Mouse (Mus musculus): Measurements from ENCODE around the gene Snrpd2. TPM values are rescaled to one million over a fixed set of nuclear protein-coding genes. Genes with fewer than 3 reads are reported as not detected.

Gene Snrpd2
- 10 to 100 TPM; 44.8 to 49.2 TPM for total RNA-seq (2023)

DNA sequence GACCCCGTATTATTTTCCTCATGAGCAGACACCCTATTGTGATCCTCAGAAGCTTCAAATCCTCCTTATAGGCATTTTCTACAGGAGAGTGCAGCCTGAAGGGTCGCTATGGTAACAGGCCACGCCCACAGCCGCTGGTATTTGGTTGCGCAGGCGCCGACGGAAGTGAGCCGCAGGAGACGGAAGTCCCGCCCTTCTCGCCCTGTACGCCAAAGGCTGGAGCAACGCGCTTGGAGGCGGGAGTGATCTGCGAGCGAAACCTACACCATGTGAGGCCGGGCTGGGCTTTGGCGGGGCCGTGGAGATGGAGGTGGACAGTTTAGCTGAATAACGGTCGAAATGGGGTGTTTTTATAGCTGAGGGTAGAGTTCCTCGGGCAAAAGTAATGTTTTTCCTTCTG is at the start of gene Snrpd2:
Gene Snrpd2 (plus strand): TSS at position 97 of the 400 bp plus-strand sequence.

GRCm38 (mm10) chr7:19118028-19118771 is 31.3 kb upstream of the Snrpd2 start, which contains the start of gene Gm4969:
Gm4969 (minus strand) TSS chr7:19118368.

DNA sequence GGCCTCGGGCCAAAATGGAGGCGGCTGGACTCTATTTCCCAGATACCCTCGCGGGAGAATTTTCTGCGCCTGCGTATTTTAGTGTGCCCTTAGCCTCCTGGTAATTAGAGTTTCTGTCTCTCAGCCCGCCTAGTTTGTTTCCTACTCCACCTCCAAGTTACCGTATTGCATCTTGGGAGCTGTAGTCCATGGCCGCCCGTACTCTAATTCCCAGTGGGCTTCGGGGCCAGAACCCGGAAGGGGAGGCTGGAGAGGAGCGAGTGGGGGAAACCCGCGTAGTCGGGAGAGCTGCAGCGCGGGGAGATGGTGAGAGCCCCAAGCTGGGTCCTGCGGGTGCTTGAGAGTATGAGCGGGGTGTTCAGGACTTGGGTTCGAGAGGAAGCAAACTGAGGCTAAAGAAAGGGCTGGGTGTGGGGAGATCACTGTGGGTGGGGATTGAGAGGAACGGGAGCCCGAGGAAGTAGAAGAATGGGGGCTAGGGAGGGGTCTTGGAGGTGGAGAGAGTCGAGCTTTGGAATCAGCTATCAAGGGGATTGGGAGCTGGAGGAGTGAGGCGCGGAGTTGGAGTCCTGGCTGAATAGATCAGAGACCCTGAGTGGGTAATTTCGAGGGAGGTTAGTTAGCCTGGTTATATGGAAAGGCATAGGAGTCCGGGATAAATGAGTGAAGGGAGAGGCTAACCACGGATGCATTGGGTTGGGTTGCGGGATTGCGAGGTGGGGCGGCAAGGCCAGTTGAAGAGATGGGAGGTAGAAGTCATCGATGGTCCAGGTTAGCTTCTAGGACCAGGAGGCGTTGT is 29.7 kb upstream of the Snrpd2 start, which contains the start of gene Fbxo46:
Gene Fbxo46 (plus strand): TSS at position 229 of the 799 bp plus-strand sequence.

GRCm38 (mm10) chr7:19148875-19149541 is 514 bp upstream of the Snrpd2 start, which contains the start of gene Qpctl:
Qpctl (minus strand) TSS chr7:19149291.

GRCm38 (mm10) chr7:19165656-19166423 is 16.3 kb downstream of the Snrpd2 start, which contains the start of gene Gipr:
Gipr (minus strand) TSS chr7:19166127.

GRCm38 (mm10) chr7:19175708-19176515 is 26.4 kb downstream of the Snrpd2 start, which contains the start of gene Eml2:
Eml2 (plus strand) TSS chr7:19176421.

Other genes with a start within 250 kb of the Snrpd2 start
- 10 to 100 TPM; 12.4 to 17.8 TPM for gene Ccdc61, start 239.3 kb upstream of the Snrpd2 start, total RNA-seq (2023)
- gene Nova2, start 223.8 kb upstream of the Snrpd2 start, total RNA-seq (2023) = under 1 TPM in 1 of 2 experiments, not detected in 1; 0.04 TPM
- not detected for gene Nanos2, start 162.3 kb upstream of the Snrpd2 start, total RNA-seq (2023)
- under 1 TPM; 0.24 to 0.35 TPM for gene Mypop, start 158.5 kb upstream of the Snrpd2 start, total RNA-seq (2023)
- 10 to 100 TPM; 15.4 to 18.3 TPM for gene Irf2bp1, start 145.7 kb upstream of the Snrpd2 start, total RNA-seq (2023)
- not detected for gene Foxa3, start 126.2 kb upstream of the Snrpd2 start, total RNA-seq (2023)
- gene Sympk, start 125.3 kb upstream of the Snrpd2 start, total RNA-seq (2023) = 10 to 100 TPM; 55.4 to 60.6 TPM
- not detected for gene Rsph6a, start 95.0 kb upstream of the Snrpd2 start, total RNA-seq (2023)
- gene Dmwd, start 73.5 kb upstream of the Snrpd2 start, total RNA-seq (2023) = 10 to 100 TPM; 13.9 to 23.0 TPM
- 1 to 10 TPM; 4.6 to 7.9 TPM for gene Dmpk, start 65.9 kb upstream of the Snrpd2 start, total RNA-seq (2023)
- gene Six5, start 55.1 kb upstream of the Snrpd2 start, total RNA-seq (2023) = 1 to 10 TPM in 1 of 2 experiments, under 1 TPM in 1; 0.35 to 1.1 TPM
- gene Gm4969, start 31.4 kb upstream of the Snrpd2 start, total RNA-seq (2023) = not detected
- gene Fbxo46, start 29.9 kb upstream of the Snrpd2 start, total RNA-seq (2023) = 10 to 100 TPM; 16.2 to 16.6 TPM
- 10 to 100 TPM; 10.4 to 10.8 TPM for gene Qpctl, start 431 bp upstream of the Snrpd2 start, total RNA-seq (2023)
- gene Gipr, start 16.4 kb downstream of the Snrpd2 start, total RNA-seq (2023) = not detected
- 10 to 100 TPM; 59.9 to 73.3 TPM for gene Eml2, start 26.7 kb downstream of the Snrpd2 start, total RNA-seq (2023)
- gene Gpr4, start 62.8 kb downstream of the Snrpd2 start, total RNA-seq (2023) = not detected
- gene Opa3, start 78.6 kb downstream of the Snrpd2 start, total RNA-seq (2023) = 10 to 100 TPM; 22.5 to 24.0 TPM
- 100 to 1,000 TPM; 586 to 605 TPM for gene Vasp, start 122.1 kb downstream of the Snrpd2 start, total RNA-seq (2023)
- 1 to 10 TPM in 1 of 2 experiments, not detected in 1; 2.1 TPM for gene Ppm1n, start 130.3 kb downstream of the Snrpd2 start, total RNA-seq (2023)
- gene Rtn2, start 132.9 kb downstream of the Snrpd2 start, total RNA-seq (2023) = not detected
- gene Fosb, start 160.3 kb downstream of the Snrpd2 start, total RNA-seq (2023) = 1,000 to 10,000 TPM; 1,994 to 3,359 TPM
- gene Ercc1, start 195.1 kb downstream of the Snrpd2 start, total RNA-seq (2023) = 10 to 100 TPM; 16.8 to 19.7 TPM
- gene Cd3eap, start 209.8 kb downstream of the Snrpd2 start, total RNA-seq (2023) = 1 to 10 TPM; 5.5 to 5.8 TPM
- 1 to 10 TPM; 2.9 to 5.6 TPM for gene Ppp1r13l, start 210.0 kb downstream of the Snrpd2 start, total RNA-seq (2023)
- 10 to 100 TPM; 13.2 to 23.6 TPM for gene Ercc2, start 232.3 kb downstream of the Snrpd2 start, total RNA-seq (2023)

Data from neutrophil, adult 83 days (primary cell).